10 mouse cellular contexts compared by ENCODE assay signal in the genomic region with DNA sequence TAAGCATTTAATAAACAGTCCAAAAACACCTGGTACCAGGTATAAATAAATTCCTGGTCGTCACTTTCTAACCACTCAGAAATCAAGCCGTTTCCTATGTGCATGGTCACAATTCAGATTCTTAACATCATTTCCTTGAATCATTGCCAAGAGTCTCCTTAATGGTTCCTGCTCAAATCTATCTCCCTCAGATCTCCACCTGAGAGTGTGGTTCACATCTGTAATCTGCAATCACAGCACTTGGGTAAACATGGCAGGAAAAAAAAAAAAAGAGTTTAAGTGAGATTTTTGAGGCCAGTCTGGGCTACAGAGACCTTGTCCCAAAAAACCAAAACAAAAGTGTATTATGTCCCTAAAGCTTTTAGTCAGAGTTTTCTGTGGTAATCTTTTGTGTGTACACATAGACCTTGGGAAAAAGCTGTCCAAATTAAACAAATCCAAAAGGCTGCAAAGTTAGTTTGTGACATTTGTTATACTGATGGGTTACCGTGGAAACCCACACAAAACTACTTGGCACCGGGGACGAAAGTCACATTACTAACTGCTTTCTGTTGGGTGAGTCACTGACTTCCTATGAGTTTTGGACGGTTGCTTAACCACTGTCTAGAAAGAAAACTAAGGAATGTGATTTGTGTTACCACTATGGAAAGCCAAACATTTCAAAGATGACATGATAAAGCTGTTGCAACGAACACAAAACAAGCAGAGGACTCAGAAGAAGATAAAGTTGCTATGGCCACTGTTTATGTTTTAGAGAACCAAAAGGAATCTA. TPM values are rescaled to one million over a fixed set of nuclear protein-coding genes. Genes with fewer than 3 reads are reported as not detected.
DNase-seq lines count a peak whose midpoint lies in the region; ATAC-seq and TF ChIP-seq lines count a peak whose summit lies in the region.
"Had no signal": no experiment of that assay in that cellular context is flagged by ENCODE, and none has a peak within 500 bp of the region (broad histone marks: within the 10 kb centered on the region; RNA-seq: fewer than 3 reads in every experiment).

No protein-coding gene starts in this region.

- no peaks in the 10 kb centered on the region for H3K27me3 ChIP-seq in midbrain, postnatal 0 days (ENCODE audit: insufficient read depth, low read length)
- H3K27me3 ChIP-seq in midbrain, embryonic 16.5 days (ENCODE audit: control insufficient read depth, insufficient read depth, low read depth, low read length) = no peaks in the 10 kb centered on the region
- no peaks in the 10 kb centered on the region for H3K27me3 ChIP-seq in intestine, postnatal 0 days (replicated peaks; ENCODE audit: control insufficient read depth, insufficient read depth, low read length)
- H3K27me3 ChIP-seq in stomach, embryonic 16.5 days (ENCODE audit: control insufficient read depth, insufficient read depth, low read length) = no peaks in the 10 kb centered on the region
- H3K27me3 ChIP-seq: embryonic facial prominence, embryonic 12.5 days; liver, embryonic 15.5 days had no signal

- peak; percentile 49 for DNase-seq in adrenal gland, adult 8-10 months
- no peak for DNase-seq in adrenal gland, adult 18-20 months (ENCODE audit: low spot score in 2 of 2)
- DNase-seq in midbrain, postnatal 0 days (ENCODE audit: low spot score) = peak; percentile 45
- no peak for DNase-seq in cerebellum, postnatal 4 days (ENCODE audit: low spot score in 2 of 2)
- DNase-seq in testis, postnatal 10 days (ENCODE audit: low spot score) = no peak

- H3K4me3 ChIP-seq in midbrain, postnatal 0 days (ENCODE audit: low read depth, low read length) = no peak overlapping the region
- no peak overlapping the region for H3K4me3 ChIP-seq in midbrain, embryonic 16.5 days (ENCODE audit: low read depth, low read length)
- no peak overlapping the region for H3K4me3 ChIP-seq in intestine, postnatal 0 days (ENCODE audit: low read depth, low read length)
- H3K4me3 ChIP-seq in stomach, embryonic 16.5 days (replicated peaks; ENCODE audit: low read length) = no peak overlapping the region
- H3K4me3 ChIP-seq: embryonic facial prominence, embryonic 12.5 days; liver, embryonic 15.5 days had no signal

- no peaks in the 10 kb centered on the region for H3K9me3 ChIP-seq in midbrain, postnatal 0 days (ENCODE audit: low read length)
- H3K9me3 ChIP-seq in midbrain, embryonic 16.5 days (replicated peaks; ENCODE audit: control insufficient read depth, low read length, poor library complexity, severe bottlenecking) = no peaks in the 10 kb centered on the region
- H3K9me3 ChIP-seq in intestine, postnatal 0 days (ENCODE audit: control insufficient read depth) = no peaks in the 10 kb centered on the region
- H3K9me3 ChIP-seq in stomach, embryonic 16.5 days (replicated peaks; ENCODE audit: control insufficient read depth, low read length) = no peaks in the 10 kb centered on the region
- H3K9me3 ChIP-seq: embryonic facial prominence, embryonic 12.5 days; liver, embryonic 15.5 days had no signal

- H3K9ac ChIP-seq in midbrain, postnatal 0 days (replicated peaks; ENCODE audit: low read length, poor library complexity, severe bottlenecking) = no peak overlapping the region
- H3K9ac ChIP-seq in midbrain, embryonic 16.5 days (ENCODE audit: low read depth, low read length) = no peak overlapping the region
- no peak overlapping the region for H3K9ac ChIP-seq in intestine, postnatal 0 days (ENCODE audit: low read depth, low read length)
- no peak overlapping the region for H3K9ac ChIP-seq in stomach, embryonic 16.5 days (ENCODE audit: low read length)
- H3K9ac ChIP-seq: embryonic facial prominence, embryonic 12.5 days; liver, embryonic 15.5 days had no signal

- no peak for TF ChIP-seq CTCF in midbrain, postnatal 0 days (IDR thresholded peaks at IDR 0.05)
- TF ChIP-seq CTCF in intestine, postnatal 0 days (IDR thresholded peaks at IDR 0.05; ENCODE audit: low read depth) = no peak

- H3K4me1 ChIP-seq in midbrain, postnatal 0 days (ENCODE audit: insufficient read depth, low read length) = no peaks in the 10 kb centered on the region
- H3K4me1 ChIP-seq in midbrain, embryonic 16.5 days (ENCODE audit: control insufficient read depth, insufficient read depth, low read length) = no peaks in the 10 kb centered on the region
- no peaks in the 10 kb centered on the region for H3K4me1 ChIP-seq in intestine, postnatal 0 days (replicated peaks; ENCODE audit: control insufficient read depth, insufficient read depth, low read length)
- peaks cover 8% of the 10 kb centered on the region for H3K4me1 ChIP-seq in stomach, embryonic 16.5 days (ENCODE audit: control insufficient read depth, insufficient read depth, low read length)
- H3K4me1 ChIP-seq: embryonic facial prominence, embryonic 12.5 days; liver, embryonic 15.5 days had no signal

- H3K36me3 ChIP-seq in midbrain, postnatal 0 days (ENCODE audit: insufficient read depth, low read length) = no peaks in the 10 kb centered on the region
- no peaks in the 10 kb centered on the region for H3K36me3 ChIP-seq in midbrain, embryonic 16.5 days (ENCODE audit: control insufficient read depth, insufficient read depth, low read length)
- no peaks in the 10 kb centered on the region for H3K36me3 ChIP-seq in intestine, postnatal 0 days (ENCODE audit: control insufficient read depth, insufficient read depth)
- no peaks in the 10 kb centered on the region for H3K36me3 ChIP-seq in stomach, embryonic 16.5 days (ENCODE audit: control insufficient read depth, insufficient read depth, low read length)
- H3K36me3 ChIP-seq: embryonic facial prominence, embryonic 12.5 days; liver, embryonic 15.5 days had no signal

- ATAC-seq in midbrain, postnatal 0 days (ENCODE audit: low FRiP score) = no peak
- ATAC-seq in midbrain, embryonic 16.5 days = no peak
- peak; percentile 61; the same call in 1 of the 2 replicates for ATAC-seq in intestine, postnatal 0 days
- peak; percentile 88 for ATAC-seq in stomach, embryonic 16.5 days (ENCODE audit: insufficient read depth, low FRiP score)

- no peak overlapping the region for H3K27ac ChIP-seq in midbrain, postnatal 0 days (ENCODE audit: low read depth, low read length)
- H3K27ac ChIP-seq in midbrain, embryonic 16.5 days (ENCODE audit: low read length) = no peak overlapping the region
- no peak overlapping the region for H3K27ac ChIP-seq in intestine, postnatal 0 days (ENCODE audit: low read depth, low read length)
- peak overlapping the region; percentile 4 for H3K27ac ChIP-seq in stomach, embryonic 16.5 days (ENCODE audit: low read length)
- H3K27ac ChIP-seq: embryonic facial prominence, embryonic 12.5 days; liver, embryonic 15.5 days had no signal

- no peak overlapping the region for H3K4me2 ChIP-seq in midbrain, postnatal 0 days (ENCODE audit: low read depth, low read length, poor library complexity, severe bottlenecking)
- H3K4me2 ChIP-seq in midbrain, embryonic 16.5 days (ENCODE audit: low read length) = no peak overlapping the region
- no peak overlapping the region for H3K4me2 ChIP-seq in intestine, postnatal 0 days (replicated peaks; ENCODE audit: low read depth)
- 0 out of 2 replicates have a peak overlapping the region, but pooled peaks have one; percentile 25 for H3K4me2 ChIP-seq in stomach, embryonic 16.5 days (ENCODE audit: low read depth, low read length)
- H3K4me2 ChIP-seq: embryonic facial prominence, embryonic 12.5 days; liver, embryonic 15.5 days had no signal

- WGBS in midbrain, postnatal 0 days = 67% methylated on average over 7 of the region's 7 CpGs
- WGBS in midbrain, embryonic 16.5 days = 73% methylated on average over 7 of the region's 7 CpGs
- WGBS in intestine, postnatal 0 days = 15% methylated on average over 7 of the region's 7 CpGs
- WGBS in stomach, embryonic 16.5 days = 7% methylated on average over 7 of the region's 7 CpGs

RNA-seq across cellular contexts. Expression of gene Fam102b, which starts 16.7 kb away (rescaled TPM):
- 1 to 10 TPM; 5.1 to 9.5 (median 6.9) TPM for total RNA-seq in adrenal gland, adult 8-10 months (2022)
- 1 to 10 TPM; 5.0 to 7.9 TPM for total RNA-seq in adrenal gland, adult 18-20 months (2021)
- total RNA-seq in midbrain, postnatal 0 days (2014; rRNA removed) = 84.1 and 100 TPM in 2 replicates
- polyA plus RNA-seq in midbrain, postnatal 0 days (2015; fragmentation: Nextera tagmentation; extraction: Ambion mirVana) = 26.6 and 29.8 TPM in 2 replicates
- polyA plus RNA-seq in midbrain, embryonic 16.5 days (2015; fragmentation: Nextera tagmentation; extraction: Ambion mirVana) = 13.4 and 14.1 TPM in 2 replicates
- 7.9 and 8.2 TPM in 2 replicates for polyA plus RNA-seq in intestine, postnatal 0 days (2015; fragmentation: Nextera tagmentation; extraction: Ambion mirVana)
- 8.0 and 8.8 TPM in 2 replicates for polyA plus RNA-seq in stomach, embryonic 16.5 days (2015; fragmentation: Nextera tagmentation; extraction: Ambion mirVana)

Comparison
In these comparisons a context has a peak if more than half of its experiments do, and no peak if none do; other contexts are left out.
1. DNase-seq: peak in adrenal gland, adult 8-10 months (single experiment) and midbrain, postnatal 0 days (single experiment); none in adrenal gland, adult 18-20 months (0 of 2), cerebellum, postnatal 4 days (0 of 2) and testis, postnatal 10 days (single experiment).
2. ATAC-seq: peak in intestine, postnatal 0 days (single experiment) and stomach, embryonic 16.5 days (single experiment); none in midbrain, postnatal 0 days (single experiment) and midbrain, embryonic 16.5 days (single experiment).